Mouse (Mus musculus): ENCODE measurements at regions not wholly inside any gene's neighbourhood (a gene's known extent, or its start where the extent isn't known, plus 50 kb on each side); places are given as distances from the start of the nearest gene placed in this dataset.

DNA sequence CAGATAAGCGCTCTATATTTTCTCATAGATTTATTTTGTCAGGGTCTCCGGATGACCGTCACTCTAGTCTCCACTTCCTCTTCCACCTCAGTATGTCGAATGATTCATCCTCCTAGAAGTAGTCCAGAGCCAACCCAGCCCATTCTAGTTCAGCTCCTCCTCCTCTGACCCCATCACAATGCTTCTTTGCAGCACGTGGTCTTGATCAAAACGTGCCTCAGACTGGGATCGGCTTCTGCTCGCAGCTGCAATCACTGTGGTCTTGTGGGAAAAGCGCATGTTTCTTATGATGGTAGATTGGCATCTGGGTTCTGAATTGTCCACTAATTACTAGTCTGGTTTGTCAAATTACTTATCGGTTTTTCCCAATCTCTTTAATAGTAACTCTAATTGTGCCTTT lies 747.7 kb downstream of the Ntrk3 start:
- no peaks in the 10 kb centered on the region for H3K36me3 ChIP-seq (replicated peaks in 1 of 2; ENCODE audit: control insufficient read depth in 1 of 2, insufficient read depth in 1 of 2, low read length in 1 of 2)
- no peak overlapping the region for H3K4me2 ChIP-seq (ENCODE audit: insufficient read depth, low read depth, poor library complexity, severe bottlenecking)
- in situ Hi-C loops (cut with MboI; ENCODE audit: low pct_ligation_motif_present, low pct_unique_long_range_greater_than_20kb, low sequenced_read_pairs) (no loop called here), dilution Hi-C loops (cut with MboI; ENCODE audit: extremely low pct_ligation_motif_present, extremely low pct_unique_long_range_greater_than_20kb, low sequenced_read_pairs) (no loop called here)
- H3K4me3 ChIP-seq (replicated peaks in 1 of 3; ENCODE audit: low read depth in 2 of 3, low read length in 2 of 3, poor library complexity in 1 of 3): no peak overlapping the region
- H3K27me3 ChIP-seq (replicated peaks): no peaks in the 10 kb centered on the region
- H3K79me2 ChIP-seq (replicated peaks; ENCODE audit: control insufficient read depth, extremely low read depth, insufficient read depth, poor library complexity, severe bottlenecking): no peaks in the 10 kb centered on the region
- no peak overlapping the region for H3K9ac ChIP-seq (ENCODE audit: insufficient read depth, low read depth)
- H3K4me1 ChIP-seq (ENCODE audit: control insufficient read depth in 1 of 2, insufficient read depth in 2 of 2): no peaks in the 10 kb centered on the region
- H3K9me3 ChIP-seq (replicated peaks; ENCODE audit: low read length): peaks cover 53% of the 10 kb centered on the region
- TF ChIP-seq SIN3A (IDR thresholded peaks at IDR 0.05; ENCODE audit: low read length) (no peak), NRF1 (IDR thresholded peaks at IDR 0.05; ENCODE audit: low read depth, low read length) (no peak), POLR2A (IDR thresholded peaks at IDR 0.05; ENCODE audit: low read depth, low read length) (no peak), NELFE (IDR thresholded peaks at IDR 0.05; ENCODE audit: low read depth, low read length) (no peak), GABPA (IDR thresholded peaks at IDR 0.05; ENCODE audit: insufficient replicate concordance, low read depth, low read length) (no peak), USF1 (IDR thresholded peaks at IDR 0.05; ENCODE audit: low read depth, low read length) (no peak), CHD2 (IDR thresholded peaks at IDR 0.05; ENCODE audit: low read length) (no peak), ZNF384 (IDR thresholded peaks at IDR 0.05; ENCODE audit: low read depth, low read length) (no peak), MEF2A (IDR thresholded peaks at IDR 0.05; ENCODE audit: borderline replicate concordance, low read depth, low read length) (no peak), RCOR1 (conservative IDR thresholded peaks at IDR 0.05; ENCODE audit: low read depth, low read length) (no peak), SMC3 (IDR thresholded peaks at IDR 0.05; ENCODE audit: low read depth, low read length) (no peak), E2F4 (IDR thresholded peaks at IDR 0.05; ENCODE audit: insufficient replicate concordance, low read depth, low read length) (no peak), ZKSCAN1 (IDR thresholded peaks at IDR 0.05; ENCODE audit: borderline replicate concordance, low read depth, low read length) (no peak), EP300 (IDR thresholded peaks at IDR 0.05; ENCODE audit: low read length) (no peak), KAT2A (IDR thresholded peaks at IDR 0.05; ENCODE audit: insufficient replicate concordance, low read length) (no peak), HCFC1 (IDR thresholded peaks at IDR 0.05; ENCODE audit: low read depth, low read length) (no peak), POLR2AphosphoS2 (IDR thresholded peaks at IDR 0.05; ENCODE audit: low read depth, low read length) (no peak), TBP (conservative IDR thresholded peaks at IDR 0.05; ENCODE audit: low read depth, low read length) (no peak), CTCF (conservative IDR thresholded peaks at IDR 0.05 in 1 of 2, IDR thresholded peaks at IDR 0.05 in 1 of 2; ENCODE audit: low read depth in 2 of 2, low read length in 2 of 2) (no peak), PAX5 (IDR thresholded peaks at IDR 0.05; ENCODE audit: low read length) (no peak)
- no peak overlapping the region for H3K27ac ChIP-seq (ENCODE audit: insufficient read depth, low read depth)
- no peak for DNase-seq (ENCODE audit: extremely low read depth)

DNA sequence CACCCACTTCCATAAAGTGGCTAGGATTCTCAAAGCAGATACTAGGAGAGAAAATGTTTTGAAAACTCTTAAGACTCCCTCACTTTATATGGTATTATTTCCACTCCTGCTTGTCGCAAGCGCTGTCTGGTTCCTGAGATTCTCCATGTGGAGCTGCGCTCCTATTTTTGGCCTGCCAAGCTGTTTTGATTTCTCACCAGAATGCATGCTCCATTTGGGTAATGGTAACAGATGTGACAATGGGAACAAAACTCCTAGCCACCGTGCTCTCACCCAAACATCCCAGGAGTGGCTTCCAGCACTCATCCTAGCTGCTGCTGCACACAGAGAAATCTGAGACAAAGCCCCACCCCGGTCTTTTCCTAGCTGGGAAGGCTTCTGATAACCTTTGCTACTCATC lies 749.6 kb downstream of the Ntrk3 start:
- H3K27me3 ChIP-seq (replicated peaks): no peaks in the 10 kb centered on the region
- no peaks in the 10 kb centered on the region for H3K4me1 ChIP-seq (ENCODE audit: control insufficient read depth in 1 of 2, insufficient read depth in 2 of 2)
- no peak overlapping the region for H3K9ac ChIP-seq (ENCODE audit: insufficient read depth, low read depth)
- in situ Hi-C loops (cut with MboI; ENCODE audit: low pct_ligation_motif_present, low pct_unique_long_range_greater_than_20kb, low sequenced_read_pairs) (no loop called here), dilution Hi-C loops (cut with MboI; ENCODE audit: extremely low pct_ligation_motif_present, extremely low pct_unique_long_range_greater_than_20kb, low sequenced_read_pairs) (no loop called here)
- no peak for DNase-seq (ENCODE audit: extremely low read depth)
- no peaks in the 10 kb centered on the region for H3K79me2 ChIP-seq (replicated peaks; ENCODE audit: control insufficient read depth, extremely low read depth, insufficient read depth, poor library complexity, severe bottlenecking)
- peaks cover 64% of the 10 kb centered on the region for H3K9me3 ChIP-seq (replicated peaks; ENCODE audit: low read length)
- no peak overlapping the region for H3K4me3 ChIP-seq (replicated peaks in 1 of 3; ENCODE audit: low read depth in 2 of 3, low read length in 2 of 3, poor library complexity in 1 of 3)
- no peak overlapping the region for H3K27ac ChIP-seq (ENCODE audit: insufficient read depth, low read depth)
- H3K4me2 ChIP-seq (ENCODE audit: insufficient read depth, low read depth, poor library complexity, severe bottlenecking): no peak overlapping the region
- H3K36me3 ChIP-seq (replicated peaks in 1 of 2; ENCODE audit: control insufficient read depth in 1 of 2, insufficient read depth in 1 of 2, low read length in 1 of 2): no peaks in the 10 kb centered on the region
- no peak for TF ChIP-seq MAZ (IDR thresholded peaks at IDR 0.05; ENCODE audit: low read depth, low read length)
- no peak for TF ChIP-seq SMC3 (IDR thresholded peaks at IDR 0.05; ENCODE audit: low read depth, low read length)
- TF ChIP-seq NRF1 (IDR thresholded peaks at IDR 0.05; ENCODE audit: low read depth, low read length): no peak
- no peak for TF ChIP-seq MXI1 (IDR thresholded peaks at IDR 0.05; ENCODE audit: low read depth, low read length)
- TF ChIP-seq E2F4 (IDR thresholded peaks at IDR 0.05; ENCODE audit: insufficient replicate concordance, low read depth, low read length): no peak
- no peak for TF ChIP-seq POLR2A (IDR thresholded peaks at IDR 0.05; ENCODE audit: low read depth, low read length)
- TF ChIP-seq USF2 (conservative IDR thresholded peaks at IDR 0.05; ENCODE audit: low read depth, low read length): no peak
- TF ChIP-seq SIN3A (IDR thresholded peaks at IDR 0.05; ENCODE audit: low read length): no peak
- TF ChIP-seq CTCF (conservative IDR thresholded peaks at IDR 0.05 in 1 of 2, IDR thresholded peaks at IDR 0.05 in 1 of 2; ENCODE audit: low read depth in 2 of 2, low read length in 2 of 2): no peak
- no peak for TF ChIP-seq IRF4 (IDR thresholded peaks at IDR 0.05; ENCODE audit: low read depth, low read length)
